Mouse (Mus musculus): ENCODE data around the gene Plet1. TPM values are rescaled to one million over a fixed set of nuclear protein-coding genes. Genes with fewer than 3 reads are reported as not detected.

Gene Plet1
- polyA plus RNA-seq (2014; fragmentation: Illumina TruSeq; extraction: RNeasy Lipid Tissue Mini Kit (QIAGEN cat#74804); ENCODE audit: low read depth, low replicate concordance) = 55.0 TPM

DNA sequence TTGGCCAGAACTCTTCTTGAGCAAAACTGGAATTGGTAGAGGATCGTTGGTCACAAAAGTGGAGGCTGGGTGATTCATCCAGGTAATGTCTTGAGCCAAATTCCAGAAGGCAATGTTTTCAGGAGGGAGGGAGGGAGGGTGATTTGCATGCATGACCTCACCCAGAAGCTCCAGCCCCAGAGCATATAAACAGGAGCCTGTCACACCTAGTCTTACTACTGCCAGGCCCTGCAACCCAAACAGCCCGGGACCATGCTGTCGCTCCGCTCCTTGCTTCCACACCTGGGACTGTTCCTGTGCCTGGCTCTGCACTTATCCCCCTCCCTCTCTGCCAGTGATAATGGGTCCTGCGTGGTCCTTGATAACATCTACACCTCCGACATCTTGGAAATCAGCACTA is at the start of gene Plet1:
TSS of gene Plet1 (plus strand) at position 215 of the 400 bp plus-strand sequence.

GRCm38 (mm10) chr9:50528293-50528892 is 34.1 kb downstream of the Plet1 start, which contains the start of gene Pts:
Gene Pts (minus strand): TSS chr9:50528724.

GRCm38 (mm10) chr9:50554241-50555093 is 60.1 kb downstream of the Plet1 start, which contains the start of gene Il18:
Gene Il18 (plus strand): TSS chr9:50554827.

GRCm38 (mm10) chr9:50555094-50555446 is 60.7 kb downstream of the Plet1 start, which contains the start of gene Bco2:
Gene Bco2 (minus strand): TSS chr9:50555181.

Other genes with a start within 250 kb of the Plet1 start
- gene Rpl10-ps3, start 149.6 kb upstream of the Plet1 start, polyA plus RNA-seq (2014; fragmentation: Illumina TruSeq; extraction: RNeasy Lipid Tissue Mini Kit (QIAGEN cat#74804); ENCODE audit: low read depth, low replicate concordance) = 157 TPM
- gene Pts, start 34.2 kb downstream of the Plet1 start, polyA plus RNA-seq (2014; fragmentation: Illumina TruSeq; extraction: RNeasy Lipid Tissue Mini Kit (QIAGEN cat#74804); ENCODE audit: low read depth, low replicate concordance) = 200 TPM
- 1,164 TPM for gene Il18, start 60.3 kb downstream of the Plet1 start, polyA plus RNA-seq (2014; fragmentation: Illumina TruSeq; extraction: RNeasy Lipid Tissue Mini Kit (QIAGEN cat#74804); ENCODE audit: low read depth, low replicate concordance)
- gene Bco2, start 60.7 kb downstream of the Plet1 start, polyA plus RNA-seq (2014; fragmentation: Illumina TruSeq; extraction: RNeasy Lipid Tissue Mini Kit (QIAGEN cat#74804); ENCODE audit: low read depth, low replicate concordance) = 25.0 TPM
- gene Tex12, start 66.8 kb downstream of the Plet1 start, polyA plus RNA-seq (2014; fragmentation: Illumina TruSeq; extraction: RNeasy Lipid Tissue Mini Kit (QIAGEN cat#74804); ENCODE audit: low read depth, low replicate concordance) = 13.9 TPM
- gene Sdhd, start 109.3 kb downstream of the Plet1 start, polyA plus RNA-seq (2014; fragmentation: Illumina TruSeq; extraction: RNeasy Lipid Tissue Mini Kit (QIAGEN cat#74804); ENCODE audit: low read depth, low replicate concordance) = 374 TPM
- gene Timm8b, start 109.4 kb downstream of the Plet1 start, polyA plus RNA-seq (2014; fragmentation: Illumina TruSeq; extraction: RNeasy Lipid Tissue Mini Kit (QIAGEN cat#74804); ENCODE audit: low read depth, low replicate concordance) = 88.6 TPM
- 4.5 TPM for gene Pih1d2, start 122.8 kb downstream of the Plet1 start, polyA plus RNA-seq (2014; fragmentation: Illumina TruSeq; extraction: RNeasy Lipid Tissue Mini Kit (QIAGEN cat#74804); ENCODE audit: low read depth, low replicate concordance)
- gene Nkapd1, start 122.9 kb downstream of the Plet1 start, polyA plus RNA-seq (2014; fragmentation: Illumina TruSeq; extraction: RNeasy Lipid Tissue Mini Kit (QIAGEN cat#74804); ENCODE audit: low read depth, low replicate concordance) = 123 TPM
- 118 TPM for gene Dlat, start 165.3 kb downstream of the Plet1 start, polyA plus RNA-seq (2014; fragmentation: Illumina TruSeq; extraction: RNeasy Lipid Tissue Mini Kit (QIAGEN cat#74804); ENCODE audit: low read depth, low replicate concordance)
- 22.0 TPM for gene Dixdc1, start 245.0 kb downstream of the Plet1 start, polyA plus RNA-seq (2014; fragmentation: Illumina TruSeq; extraction: RNeasy Lipid Tissue Mini Kit (QIAGEN cat#74804); ENCODE audit: low read depth, low replicate concordance)